Mouse (Mus musculus) layer of hippocampus, postnatal 25 days (tissue): ENCODE results near the gene Fmo1. TPM values are rescaled to one million over a fixed set of nuclear protein-coding genes. Genes with fewer than 3 reads are reported as not detected.

ENCODE experiments used
- DNase-seq, 2 experiments: peaks; one replicate each; pipeline ENCODE4 v3.0.0; 2022; ENCODE audit warnings: mixed read lengths in 2 of 2, low spot score in 1 of 2; ENCODE audit errors: extremely low spot score in 1 of 2
- total RNA-seq, 2 experiments: library from RNA; stranded (reverse); gene quantifications; 2 replicates each; pipeline ENCODE4 v1.2.3; 2021

The Fmo1 gene
- total RNA-seq, result 10 to 100 TPM in 1 of 2 experiments, 1 to 10 TPM in 1; 9.9 to 15.0 TPM

DNA sequence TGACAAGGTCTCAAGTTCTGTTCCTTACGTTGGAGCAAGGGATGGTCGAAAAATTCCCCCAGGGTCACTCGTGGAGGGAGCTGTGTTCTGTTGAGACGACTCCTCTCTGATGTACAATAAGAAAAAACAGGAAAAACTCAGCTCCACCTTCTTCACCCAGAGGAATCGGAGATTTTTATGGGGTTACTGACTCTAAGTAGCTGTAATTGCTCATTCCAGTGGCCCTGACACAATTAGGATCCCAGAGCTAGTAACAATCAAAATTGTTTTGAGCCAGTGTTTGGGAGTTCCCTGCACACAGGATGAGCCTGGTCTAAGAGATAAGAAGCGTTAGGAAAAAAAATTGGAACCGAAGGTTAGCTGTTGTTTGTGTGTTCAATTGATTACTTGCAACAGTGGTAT lies at the start of gene Fmo1:
TSS of gene Fmo1 (minus strand) at position 331 of the 402 bp plus-strand sequence.
- DNase-seq, result no peak

DNA sequence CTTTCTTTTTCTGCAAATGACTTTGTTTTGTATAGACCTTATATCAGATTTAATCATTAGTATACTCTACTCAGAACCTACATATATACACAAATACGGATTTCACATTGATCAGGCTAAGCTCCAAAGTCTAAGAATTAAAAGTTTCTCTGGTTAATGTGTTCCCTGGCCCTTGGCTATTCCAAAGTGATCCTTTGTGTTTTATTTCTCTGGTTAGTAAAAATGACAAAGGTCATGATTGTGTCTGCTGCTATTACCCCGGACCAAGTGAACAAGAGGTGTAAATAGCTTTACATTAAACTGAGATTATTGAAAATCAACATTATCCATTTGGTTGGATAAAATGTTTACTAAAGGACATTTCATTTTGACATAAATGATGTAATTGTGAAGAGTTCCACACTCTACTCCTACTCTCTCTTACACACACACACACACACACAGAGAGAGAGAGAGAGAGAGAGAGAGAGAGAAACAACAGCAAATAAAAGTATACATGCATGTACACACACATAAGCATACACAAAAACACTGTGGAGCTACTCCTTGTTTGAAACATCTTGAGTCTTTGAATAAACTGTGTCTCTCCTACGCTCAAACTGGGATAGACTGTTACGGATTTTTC lies 48.6 kb upstream of the Fmo1 start:
- no peak for DNase-seq

DNA sequence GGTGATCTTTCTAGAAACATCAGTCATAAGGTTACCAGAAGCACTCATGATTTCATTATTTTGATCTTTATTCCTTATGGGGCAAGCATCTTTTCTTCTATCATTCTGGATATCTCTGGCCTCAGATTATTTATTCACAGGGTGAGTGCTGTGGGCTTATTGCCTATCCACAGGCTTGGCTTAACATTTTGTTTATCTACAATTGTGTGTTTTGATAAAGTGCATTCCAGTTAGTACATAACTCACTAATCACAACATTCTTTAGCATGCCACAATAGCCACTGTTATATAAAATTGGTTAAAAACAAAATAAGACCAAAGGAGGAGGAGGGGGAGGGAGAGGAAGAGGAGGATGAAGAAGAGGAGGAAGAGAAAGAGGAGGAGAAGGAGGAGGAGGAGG lies 45.7 kb upstream of the Fmo1 start:
- DNase-seq, result no peak

DNA sequence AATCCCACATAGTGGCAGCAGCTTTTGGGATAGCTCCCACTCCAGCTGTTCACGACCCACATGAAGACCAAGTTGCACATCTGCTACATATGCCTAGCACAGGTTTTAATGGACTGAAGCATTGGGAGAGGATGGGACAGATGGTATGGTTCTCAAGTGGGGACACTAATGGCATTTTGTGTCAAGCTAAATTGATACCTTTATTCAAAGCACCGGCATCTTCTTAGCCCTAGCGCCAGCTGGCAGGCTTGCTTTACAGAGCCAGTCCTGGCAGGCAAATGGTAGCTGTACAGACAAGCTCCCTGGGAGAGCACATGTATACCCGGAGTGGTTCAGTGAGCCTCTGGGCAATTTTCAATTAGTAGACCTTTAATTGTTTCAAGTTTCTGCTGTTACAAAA lies 35.5 kb upstream of the Fmo1 start:
- DNase-seq, result no peak

DNA sequence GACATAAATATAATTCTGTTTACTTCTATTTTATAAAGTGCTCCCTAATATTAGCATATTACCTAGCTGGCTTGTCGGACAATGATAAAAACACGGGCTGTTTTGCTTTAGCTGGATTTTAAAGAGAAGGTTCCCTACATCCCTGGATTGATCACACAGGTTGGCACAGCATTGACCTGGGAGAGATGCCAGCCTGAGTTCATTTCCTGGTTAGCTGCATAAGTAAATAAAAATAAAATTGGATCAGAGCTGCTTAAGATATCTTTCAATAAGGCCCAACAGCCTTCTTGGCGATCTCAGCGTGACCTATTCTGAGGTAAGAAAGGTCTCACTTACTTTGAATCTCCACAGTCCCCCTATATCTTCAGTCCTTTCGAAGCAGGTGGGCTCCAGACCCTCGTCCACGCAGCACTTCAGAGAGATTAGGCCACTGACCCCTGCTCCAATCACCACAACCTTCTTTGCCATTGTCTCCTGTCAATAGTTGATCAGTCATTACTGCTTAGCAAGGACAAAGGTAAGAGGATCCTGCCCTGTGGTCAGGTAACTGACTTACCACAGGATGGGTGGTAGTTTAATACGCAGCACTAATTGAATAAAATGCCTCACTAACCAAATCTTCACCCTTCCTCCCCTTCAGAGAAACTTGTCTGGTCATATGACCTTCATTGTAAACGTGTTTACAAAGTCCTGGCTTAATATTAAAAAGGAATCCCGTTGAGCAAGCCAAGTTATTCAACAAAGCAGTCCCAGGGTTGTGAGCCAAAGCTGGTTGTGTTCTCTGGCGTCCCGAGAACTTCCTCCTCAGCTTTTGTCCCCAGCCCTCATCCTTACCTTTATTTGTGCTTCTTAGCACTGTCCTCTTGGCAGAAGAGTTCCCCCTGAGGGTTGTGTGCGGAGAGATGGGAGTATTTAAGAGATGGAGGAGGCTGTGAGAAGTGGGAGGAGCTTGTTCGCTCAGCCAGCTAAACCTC lies 31.7 kb upstream of the Fmo1 start, which contains the start of gene Fmo2:
TSS of gene Fmo2 (minus strand) at position 889 of the 974 bp plus-strand sequence.
- DNase-seq, result no peak

DNA sequence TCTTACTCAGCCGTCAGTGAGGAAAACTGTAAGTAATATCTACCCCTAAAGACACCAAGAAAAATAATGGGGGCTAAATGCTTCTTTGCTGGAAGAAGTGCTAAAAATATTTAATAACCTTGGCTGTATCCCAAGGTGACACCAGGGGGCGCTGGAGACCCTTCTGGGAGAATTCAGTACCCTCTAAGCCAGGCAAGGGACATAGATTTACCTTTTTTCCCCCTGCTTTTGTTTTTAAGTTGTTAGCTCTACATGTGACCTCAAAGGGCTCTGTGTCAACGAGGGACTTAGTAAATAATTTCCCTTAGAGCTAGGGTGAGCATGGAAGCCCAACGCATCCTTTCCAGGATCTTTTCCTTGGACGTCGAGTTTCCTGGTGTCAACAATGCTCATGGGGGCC lies 29.5 kb upstream of the Fmo1 start:
- DNase-seq, result peak; percentile 58 to 90

DNA sequence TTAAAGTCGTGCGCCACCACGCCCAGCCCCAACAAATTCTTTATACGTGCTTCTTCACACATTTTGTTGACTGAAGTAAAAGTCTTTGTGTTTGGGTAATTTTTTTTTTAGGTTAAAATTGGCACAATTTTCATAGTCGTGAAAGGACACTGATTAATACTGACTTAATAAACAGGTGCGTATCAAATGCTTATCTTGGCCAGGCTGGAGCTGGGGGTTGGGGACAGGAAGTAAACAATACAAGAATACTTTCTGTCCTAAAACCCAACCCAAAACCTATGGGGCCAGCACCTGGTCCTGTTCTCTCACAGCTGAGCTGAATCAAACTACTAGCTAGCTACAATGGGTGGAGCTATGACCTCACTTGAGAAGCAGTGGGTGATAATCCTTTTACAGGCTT lies 26.6 kb upstream of the Fmo1 start:
- DNase-seq, result no peak

DNA sequence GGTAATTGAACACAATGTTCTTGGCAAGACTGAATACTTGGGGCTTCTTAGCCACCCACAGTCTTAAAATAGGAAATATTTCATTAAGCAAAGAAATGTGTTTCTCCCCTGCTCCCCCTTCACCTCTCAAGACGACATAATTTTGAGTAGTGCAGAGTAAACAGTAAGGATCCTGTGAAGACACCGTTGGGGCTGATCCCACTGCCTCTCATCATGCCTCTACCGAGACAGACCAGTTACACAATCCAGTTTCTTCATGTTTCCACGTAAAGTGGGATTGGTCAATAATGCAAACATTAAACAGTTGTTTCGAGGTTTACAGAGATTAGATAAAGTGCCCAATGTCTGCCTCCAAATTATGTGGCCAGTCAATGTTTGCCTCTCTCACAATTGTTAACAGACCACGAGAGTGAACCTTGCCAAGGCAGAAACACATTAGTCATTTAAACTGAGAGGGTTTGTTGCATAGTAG lies 25.6 kb upstream of the Fmo1 start:
- no peak for DNase-seq

DNA sequence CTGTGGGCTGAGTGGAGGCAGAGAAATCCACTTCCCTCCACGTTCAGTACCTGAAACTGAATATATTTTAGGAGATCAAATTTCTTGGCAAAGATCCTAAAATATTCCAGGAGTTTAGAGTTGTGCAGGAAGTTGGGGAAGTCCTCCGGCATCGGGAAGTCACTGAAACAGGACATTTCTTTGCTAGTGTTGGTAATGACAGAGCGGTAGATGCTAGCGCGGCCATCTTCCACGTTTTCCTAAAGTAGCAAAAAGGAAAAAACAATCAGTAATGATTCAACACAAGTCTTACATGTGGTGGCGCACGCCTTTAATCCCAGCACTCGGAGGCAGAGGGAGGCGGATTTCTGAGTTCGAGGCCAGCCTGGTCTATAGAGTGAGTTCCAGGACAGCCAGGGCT lies 22.2 kb upstream of the Fmo1 start:
- no peak for DNase-seq

DNA sequence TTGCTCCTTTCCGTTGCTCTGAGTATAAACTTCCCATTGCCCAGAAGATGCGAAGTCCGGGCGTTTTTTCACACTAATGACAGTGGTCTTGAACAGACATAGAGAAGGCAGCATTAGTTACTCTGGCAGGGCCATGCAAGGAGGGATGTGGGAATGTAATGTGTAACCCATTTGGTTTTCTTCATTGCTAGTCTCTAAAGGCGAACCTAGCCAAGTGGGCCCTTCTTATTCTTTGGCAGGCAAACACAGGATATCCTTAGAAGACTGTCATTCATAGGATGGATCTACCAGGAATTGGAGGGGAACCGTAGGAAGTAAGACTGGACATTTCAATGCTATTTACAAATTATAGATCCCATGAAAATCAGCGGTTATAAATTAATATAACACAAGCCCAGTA lies 21.2 kb upstream of the Fmo1 start:
- DNase-seq, result no peak

DNA sequence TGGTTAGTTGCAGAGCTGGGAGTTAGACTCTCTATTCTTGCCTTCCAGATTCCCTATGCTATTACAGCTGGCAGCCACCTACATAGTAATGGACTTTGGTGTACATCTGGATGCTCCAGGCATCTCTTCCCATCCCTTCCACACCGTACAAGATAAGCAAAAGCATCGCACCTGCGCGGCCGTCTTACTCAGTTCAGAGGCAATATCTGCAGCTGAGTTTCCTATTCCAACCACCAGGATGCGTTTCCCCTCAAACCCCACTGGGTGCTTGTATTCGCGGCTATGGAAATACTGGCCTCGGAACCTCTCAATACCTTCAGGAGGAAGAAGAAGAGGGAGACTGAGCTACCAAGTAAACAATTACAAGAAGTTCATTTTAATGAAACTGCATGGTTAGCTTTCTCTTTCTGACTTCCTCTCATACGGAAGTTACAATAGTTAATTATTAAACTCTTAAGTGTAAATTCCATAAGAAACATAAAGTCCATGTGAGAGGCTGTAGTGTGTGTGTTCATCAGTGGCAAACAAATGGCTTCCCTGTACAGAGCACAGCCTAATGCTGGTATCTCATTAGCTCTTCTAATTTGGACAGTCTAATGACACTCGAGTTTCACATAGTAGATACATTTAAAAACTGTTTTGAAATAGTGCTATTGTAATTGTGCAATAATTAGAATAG lies 19.9 kb upstream of the Fmo1 start:
- DNase-seq, result no peak

DNA sequence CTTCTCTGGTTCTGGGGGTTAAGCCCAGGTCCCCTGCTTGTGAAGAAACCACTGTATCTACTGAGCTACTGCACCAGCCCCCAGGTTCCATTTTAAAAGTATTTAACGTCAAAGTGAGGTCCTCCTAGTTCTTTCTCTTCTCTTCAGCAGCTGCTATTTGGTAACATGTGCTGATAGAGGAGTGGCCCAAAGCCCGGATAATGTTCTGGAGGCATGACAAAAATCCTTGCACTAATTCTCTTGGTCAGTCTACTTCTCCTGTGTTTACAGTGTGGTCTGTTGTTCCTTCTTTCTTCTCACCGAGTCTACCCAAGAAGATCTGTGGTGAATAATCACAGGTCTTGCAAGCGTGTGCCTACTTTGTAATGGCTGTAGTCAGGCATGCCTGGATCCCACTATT lies 16.3 kb upstream of the Fmo1 start:
- no peak for DNase-seq

DNA sequence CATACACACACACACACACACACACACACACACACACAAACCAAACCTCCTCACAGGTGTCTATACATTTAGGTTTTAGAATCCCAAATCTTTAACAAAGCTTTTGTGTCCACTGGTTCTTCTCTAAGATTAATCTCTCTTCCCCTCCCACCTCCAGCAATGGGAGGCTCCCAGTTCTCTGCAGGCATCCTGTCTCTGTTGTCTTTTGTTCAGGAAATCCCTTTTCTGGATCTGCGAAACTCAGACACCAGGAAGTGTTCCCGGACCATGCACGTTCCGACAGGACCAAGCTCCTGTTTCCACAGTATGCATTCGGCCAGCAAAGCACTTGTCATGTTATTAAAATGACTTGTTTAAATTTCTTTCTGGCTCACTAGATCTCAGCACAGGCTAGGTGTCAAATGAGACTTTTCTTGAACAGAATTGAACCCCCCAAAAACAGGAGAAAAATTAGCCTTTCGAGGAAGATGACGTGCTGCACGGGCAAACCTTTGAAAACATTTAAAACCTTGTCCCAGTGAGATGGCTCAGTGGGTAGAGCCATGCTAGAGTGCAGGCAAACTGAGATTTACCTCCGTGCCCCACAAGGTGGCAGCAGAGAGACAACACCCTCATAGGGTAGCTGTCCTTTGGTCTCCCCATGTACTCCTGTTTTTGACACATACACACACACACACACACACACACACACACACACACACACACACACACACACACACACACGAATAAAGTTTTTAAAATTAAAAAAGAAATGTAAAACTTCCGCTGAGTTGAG lies 13.4 kb upstream of the Fmo1 start:
- peak; percentile 27 to 77 for DNase-seq

DNA sequence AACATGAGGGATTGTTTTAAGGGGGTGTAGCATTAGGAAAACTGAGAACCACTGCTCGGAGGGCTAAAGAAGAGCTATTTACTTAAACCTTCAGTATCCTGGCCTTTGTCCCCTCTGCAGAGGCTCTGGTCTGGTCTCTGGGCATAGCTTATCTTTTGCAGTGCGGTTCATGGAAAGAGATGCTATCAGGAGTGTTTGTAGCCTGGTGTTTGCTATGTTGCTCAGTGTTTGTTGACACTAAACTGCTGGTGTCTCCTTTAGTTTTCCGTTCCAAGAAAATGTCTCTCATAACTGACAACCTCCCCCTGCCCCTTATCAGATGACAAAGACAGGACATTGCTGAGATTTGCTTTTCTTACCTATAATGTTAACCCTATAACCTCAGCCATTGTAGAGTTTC lies 8.7 kb upstream of the Fmo1 start:
- DNase-seq, result no peak

DNA sequence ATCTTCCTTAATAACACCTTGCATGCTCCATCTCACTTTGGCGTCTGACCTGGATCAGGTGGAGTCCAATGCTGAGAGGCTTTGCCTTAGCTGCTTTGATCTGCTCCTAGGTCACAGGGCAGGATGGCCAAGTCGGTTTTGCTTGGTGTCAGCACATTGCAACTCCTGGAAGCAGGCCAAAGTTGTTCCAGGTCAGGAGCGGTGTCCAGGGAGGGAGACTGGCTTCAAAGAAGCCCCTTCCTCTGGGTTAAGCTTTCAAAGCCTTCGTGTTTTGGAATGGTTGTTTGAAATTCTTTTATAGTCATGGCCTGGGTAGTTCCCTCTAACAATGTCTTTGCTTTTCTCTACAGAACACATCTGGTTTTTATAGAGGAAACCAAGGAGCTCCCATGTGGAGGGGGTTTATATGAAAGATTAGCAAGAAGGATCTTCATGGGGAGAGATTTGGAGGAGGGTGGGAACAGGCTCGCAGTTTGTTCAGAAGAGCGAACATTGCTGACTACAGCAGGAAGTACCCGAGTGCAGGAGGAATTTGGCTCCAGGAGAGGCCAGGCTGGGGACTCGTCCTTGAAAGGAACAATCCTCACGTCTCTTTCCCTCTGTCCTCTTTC lies 5.4 kb upstream of the Fmo1 start:
- no peak for DNase-seq

DNA sequence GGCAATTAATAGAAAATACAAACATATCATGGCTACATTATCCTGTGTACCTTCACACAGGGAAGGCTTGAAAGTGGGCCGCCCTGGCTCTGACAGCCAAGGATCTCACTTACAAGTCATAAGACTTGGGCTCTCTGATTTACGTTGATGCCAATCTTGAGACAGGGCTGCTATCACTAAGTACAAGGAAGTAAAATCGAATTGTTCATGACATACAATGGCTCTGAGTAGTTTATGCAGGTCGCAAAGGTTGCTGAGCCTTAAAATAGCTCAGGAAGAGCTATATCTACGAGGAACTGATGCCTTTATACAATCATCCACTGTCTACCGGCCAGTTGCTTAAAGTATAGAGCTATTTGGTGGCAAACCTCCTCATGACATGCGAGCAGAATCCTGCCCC lies 4.6 kb upstream of the Fmo1 start:
- DNase-seq, result no peak

DNA sequence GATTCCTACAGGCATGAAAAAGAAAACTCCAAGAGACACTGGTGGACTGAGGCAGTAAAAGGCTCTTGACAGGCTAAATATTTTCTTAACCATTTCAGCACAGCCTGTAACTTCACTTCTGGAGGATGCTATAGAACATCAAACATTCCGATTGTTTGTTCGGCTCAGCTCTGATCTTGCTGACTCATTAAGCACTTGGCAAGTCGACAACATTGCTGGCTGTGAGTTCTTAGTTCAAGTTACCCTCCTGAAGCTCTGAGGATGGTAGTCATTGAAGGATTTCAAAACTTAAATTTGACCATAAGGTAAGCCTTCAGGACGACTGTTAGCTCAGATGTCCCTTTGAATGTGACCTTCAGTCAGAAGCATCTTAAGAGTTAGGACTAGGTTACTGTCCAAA lies 986 bp upstream of the Fmo1 start:
- DNase-seq, result no peak

DNA sequence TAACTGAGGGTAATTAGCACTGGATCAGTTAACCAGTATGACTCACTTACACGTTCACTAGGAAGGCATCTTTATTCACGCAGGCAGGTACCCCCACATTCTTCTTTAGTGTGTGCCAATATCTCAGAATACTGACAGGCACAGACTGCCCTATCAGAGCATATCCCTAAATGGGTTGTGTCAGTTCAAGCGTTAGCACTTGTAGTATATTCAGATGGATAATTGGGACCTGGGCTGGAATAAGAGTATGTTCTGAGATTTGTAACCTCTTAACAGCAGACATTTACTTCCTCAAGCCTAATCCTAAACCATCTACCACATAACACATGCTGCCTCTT lies 948 bp downstream of the Fmo1 start:
- DNase-seq, result no peak

DNA sequence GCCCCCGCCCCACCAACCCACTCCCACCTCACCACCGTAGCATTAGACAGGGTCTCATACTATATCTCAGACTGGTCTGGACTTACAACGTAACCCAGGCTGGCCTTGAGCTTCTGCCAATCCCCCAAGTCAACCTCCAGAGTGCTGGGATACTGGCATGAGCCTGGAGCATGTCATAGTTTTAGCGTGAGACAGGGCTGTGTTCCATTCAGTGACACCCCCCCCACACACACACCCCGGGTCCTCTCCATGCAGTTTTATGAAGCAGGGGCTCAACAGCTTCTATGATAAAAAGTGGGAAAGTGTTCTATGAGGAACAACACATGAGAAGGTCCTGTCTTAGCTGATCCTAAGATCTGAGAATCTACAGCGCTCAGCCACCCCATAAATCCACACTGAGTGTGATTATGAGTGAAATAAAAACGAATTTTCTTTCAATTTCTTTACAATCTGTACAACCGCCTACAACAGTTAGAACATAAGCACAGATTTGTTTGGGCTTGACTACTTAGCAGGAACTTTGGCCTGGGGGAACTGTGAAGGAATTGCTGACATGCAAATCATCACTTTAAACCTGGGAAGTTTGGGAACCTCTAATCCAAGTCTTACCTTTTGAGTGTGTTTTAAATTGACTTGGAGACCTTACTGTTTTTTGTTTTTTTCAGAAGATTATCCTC lies 1.5 kb downstream of the Fmo1 start:
- DNase-seq, result no peak

DNA sequence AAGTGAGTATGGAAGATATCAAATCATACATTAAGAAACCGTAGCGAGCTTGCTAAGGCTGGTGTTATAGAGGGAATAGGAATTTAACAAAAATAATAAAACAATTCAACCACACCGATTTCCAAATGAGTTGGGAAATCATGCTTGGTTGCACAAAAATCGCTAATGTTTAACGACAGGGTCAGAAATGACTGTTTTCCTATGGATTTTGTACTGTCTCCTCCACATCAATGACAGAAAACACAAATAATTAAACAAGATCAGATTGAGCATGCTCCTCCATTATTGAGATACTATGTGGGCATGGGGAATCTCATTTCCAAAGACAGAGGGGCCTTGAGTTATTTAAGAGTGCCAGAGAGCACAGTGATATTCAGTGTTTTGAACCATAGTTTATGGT lies 2.1 kb downstream of the Fmo1 start:
- DNase-seq, result no peak
